Mouse (Mus musculus): ENCODE measurements around the gene Stat1. TPM values are rescaled to one million over a fixed set of nuclear protein-coding genes. Genes with fewer than 3 reads are reported as not detected.

The Stat1 gene
- total RNA-seq, 2 experiments from 2014 or later, result 19.1 to 19.8 TPM

GRCm38 (mm10) chr1:52127350-52127749, 8.1 kb downstream of the Stat1 start:
- no peak for DNase-seq (ENCODE audit: low spot score in 2 of 2)
- intact Hi-C loops (cut with DNase I), result no loop called here

- no peak for DNase-seq (ENCODE audit: low spot score in 2 of 2)
Measured at GRCm38 (mm10) chr1:52129794-52130193, 10.6 kb downstream of the Stat1 start.

GRCm38 (mm10) chr1:52131787-52132377, 12.6 kb downstream of the Stat1 start:
- intact Hi-C loops (cut with DNase I), result no loop called here
- no peak for DNase-seq (ENCODE audit: low spot score in 2 of 2)

More at GRCm38 (mm10) chr1:52129794-52130193, 10.6 kb downstream of the Stat1 start:
- intact Hi-C loops (cut with DNase I), result no loop called here

- intact Hi-C loops (cut with DNase I), result no loop called here
Measured at GRCm38 (mm10) chr1:52133254-52133653, 14.0 kb downstream of the Stat1 start.

GRCm38 (mm10) chr1:52137292-52137691, 18.1 kb downstream of the Stat1 start:
- intact Hi-C loops (cut with DNase I), result no loop called here

More at GRCm38 (mm10) chr1:52133254-52133653, 14.0 kb downstream of the Stat1 start:
- no peak for DNase-seq (ENCODE audit: low spot score in 2 of 2)

GRCm38 (mm10) chr1:52140534-52140933, 21.3 kb downstream of the Stat1 start:
- DNase-seq (ENCODE audit: low spot score in 2 of 2), result peak in 1 of 2 experiments; percentile 34
- intact Hi-C loops (cut with DNase I), result loop anchor here (10.0 kb wide), 2 partner anchors 124 to 494 kb away; partner anchors contain the start of gene Nemp2

More at GRCm38 (mm10) chr1:52137292-52137691, 18.1 kb downstream of the Stat1 start:
- no peak for DNase-seq (ENCODE audit: low spot score in 2 of 2)

GRCm38 (mm10) chr1:52141482-52141881, 22.2 kb downstream of the Stat1 start:
- DNase-seq (ENCODE audit: low spot score in 2 of 2), result no peak
- intact Hi-C loops (cut with DNase I), result loop anchor here (10.0 kb wide), 2 partner anchors 123 to 493 kb away; partner anchors contain the start of gene Nemp2

GRCm38 (mm10) chr1:52142117-52142516, 22.9 kb downstream of the Stat1 start:
- DNase-seq (ENCODE audit: low spot score in 2 of 2), result no peak
- intact Hi-C loops (cut with DNase I), result loop anchor here (10.0 kb wide), 2 partner anchors 123 to 493 kb away; partner anchors contain the start of gene Nemp2

GRCm38 (mm10) chr1:52143191-52143590, 24.0 kb downstream of the Stat1 start:
- intact Hi-C loops (cut with DNase I), result loop anchor here (10.0 kb wide), 2 partner anchors 122 to 492 kb away; partner anchors contain the start of gene Nemp2
- no peak for DNase-seq (ENCODE audit: low spot score in 2 of 2)

- DNase-seq (ENCODE audit: low spot score in 2 of 2), result no peak
- intact Hi-C loops (cut with DNase I), result loop anchor here (10.0 kb wide), 2 partner anchors 121 to 491 kb away; partner anchors contain the start of gene Nemp2
Measured at GRCm38 (mm10) chr1:52143596-52144156, 24.4 kb downstream of the Stat1 start.

GRCm38 (mm10) chr1:52144907-52145306, 25.7 kb downstream of the Stat1 start:
- no peak for DNase-seq (ENCODE audit: low spot score in 2 of 2)
- intact Hi-C loops (cut with DNase I), result loop anchor here (5.0 to 10.0 kb wide), 4 partner anchors 120 to 490 kb away; partner anchors contain the start of gene Nemp2

- peak; percentile 39 to 59 for DNase-seq (ENCODE audit: low spot score in 2 of 2)
- intact Hi-C loops (cut with DNase I), result loop anchor here (5.0 to 10.0 kb wide), 4 partner anchors 118 to 488 kb away; partner anchors contain the start of gene Nemp2
Measured at GRCm38 (mm10) chr1:52146214-52146970, 27.2 kb downstream of the Stat1 start.

- no peak for DNase-seq (ENCODE audit: low spot score in 2 of 2)
- intact Hi-C loops (cut with DNase I), result loop anchor here (5.0 to 10.0 kb wide), 4 partner anchors 117 to 487 kb away; partner anchors contain the start of gene Nemp2
Measured at GRCm38 (mm10) chr1:52147431-52147830, 28.2 kb downstream of the Stat1 start.

- intact Hi-C loops (cut with DNase I), result loop anchor here (5.0 to 10.0 kb wide), 4 partner anchors 117 to 487 kb away; partner anchors contain the start of gene Nemp2
Measured at GRCm38 (mm10) chr1:52148178-52148577, 28.9 kb downstream of the Stat1 start.

GRCm38 (mm10) chr1:52148696-52149095, 29.5 kb downstream of the Stat1 start:
- DNase-seq (ENCODE audit: low spot score in 2 of 2), result no peak
- intact Hi-C loops (cut with DNase I), result loop anchor here (5.0 to 10.0 kb wide), 4 partner anchors 116 to 486 kb away; partner anchors contain the start of gene Nemp2

More at GRCm38 (mm10) chr1:52148178-52148577, 28.9 kb downstream of the Stat1 start:
- no peak for DNase-seq (ENCODE audit: low spot score in 2 of 2)

GRCm38 (mm10) chr1:52149934-52150346, 30.7 kb downstream of the Stat1 start:
- intact Hi-C loops (cut with DNase I), result loop anchor here (5.0 to 10.0 kb wide), 4 partner anchors 115 to 485 kb away; partner anchors contain the start of gene Nemp2
- peak; percentile 61 to 70 for DNase-seq (ENCODE audit: low spot score in 2 of 2)

- intact Hi-C loops (cut with DNase I), result no loop called here
- DNase-seq (ENCODE audit: low spot score in 2 of 2), result no peak
Measured at GRCm38 (mm10) chr1:52150676-52151075, 31.4 kb downstream of the Stat1 start.

GRCm38 (mm10) chr1:52151166-52151565, 31.9 kb downstream of the Stat1 start:
- intact Hi-C loops (cut with DNase I), result no loop called here
- DNase-seq (ENCODE audit: low spot score in 2 of 2), result no peak

- no peak for DNase-seq (ENCODE audit: low spot score in 2 of 2)
- intact Hi-C loops (cut with DNase I), result no loop called here
Measured at GRCm38 (mm10) chr1:52152369-52152768, 33.1 kb downstream of the Stat1 start.

- no peak for DNase-seq (ENCODE audit: low spot score in 2 of 2)
- intact Hi-C loops (cut with DNase I), result no loop called here
Measured at GRCm38 (mm10) chr1:52152936-52153335, 33.7 kb downstream of the Stat1 start.

All from left cerebral cortex, postnatal 36 days (tissue).